Mouse (Mus musculus) liver, postnatal 0 days (tissue): ENCODE data around the gene 2810006K23Rik.

Experiments
- CTCF ChIP-seq: sonication (generic); IDR thresholded peaks from 2 replicates; pipeline ENCODE4 v1.5.1; 2016; ENCODE audit warnings: antibody characterized with exemption, low read depth
- EP300 ChIP-seq: IDR thresholded peaks from 2 replicates; pipeline ENCODE4 v1.6.1; 2016; ENCODE audit warnings: antibody characterized with exemption, low read depth, mild to moderate bottlenecking

DNA sequence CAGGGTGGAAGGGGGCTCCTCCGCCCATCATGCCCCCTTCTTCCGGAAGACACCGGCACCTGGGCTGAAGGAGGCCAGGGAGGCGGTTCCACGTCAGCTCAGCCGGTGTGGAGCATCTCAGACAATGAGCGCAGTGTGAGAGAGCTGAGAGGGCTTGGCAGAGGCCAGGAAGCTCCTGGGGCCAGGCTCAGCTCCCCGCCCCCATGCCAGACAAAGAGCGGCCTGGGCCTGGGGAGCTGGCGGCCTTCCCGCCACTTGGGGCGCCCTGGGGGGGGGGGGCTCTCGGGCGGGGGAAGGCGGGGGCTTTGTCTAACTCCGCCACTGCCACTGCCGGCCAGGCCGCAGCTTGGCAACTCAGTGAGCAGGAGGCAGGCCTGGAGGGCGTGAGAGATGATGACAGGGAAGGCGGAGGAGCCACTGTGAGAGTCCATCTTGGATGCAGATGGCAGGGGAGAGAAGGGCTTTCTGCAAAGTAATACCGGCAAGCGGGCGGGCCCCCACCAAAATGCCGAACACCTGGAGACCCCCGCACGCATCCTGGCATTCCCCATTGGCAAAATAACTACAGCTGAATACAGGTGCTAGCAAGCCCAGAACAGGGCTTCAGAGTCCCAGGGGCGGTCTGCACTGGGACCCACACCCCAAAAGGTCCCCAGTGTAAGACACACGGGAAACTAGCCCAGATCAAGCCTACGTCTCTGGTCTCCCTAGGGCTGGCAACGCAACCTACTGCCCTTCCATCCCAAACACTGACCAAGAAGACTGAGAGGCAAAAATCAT, 24.4 kb downstream of the 2810006K23Rik start:
- TF ChIP-seq CTCF (0 out of 2 replicates have a peak, but pooled peaks have one; percentile 22), EP300 (no peak)
